28 mouse cellular contexts compared by ENCODE assay signal in genomic region chr7:28044524-28044923, GRCm38 (mm10). TPM values are rescaled to one million over a fixed set of nuclear protein-coding genes. Genes with fewer than 3 reads are reported as not detected.
DNase-seq lines count a peak whose midpoint lies in the region; ATAC-seq and TF ChIP-seq lines count a peak whose summit lies in the region.
"Had no signal": no experiment of that assay in that cellular context is flagged by ENCODE, and none has a peak within 500 bp of the region (broad histone marks: within the 10 kb centered on the region; RNA-seq: fewer than 3 reads in every experiment).

No protein-coding gene starts in this region.

- 0 out of 2 replicates have a peak overlapping the region, but pooled peaks have one; percentile 20 for H3K9ac ChIP-seq in heart, embryonic 12.5 days
- H3K9ac ChIP-seq: embryonic facial prominence, embryonic 13.5 days; embryonic facial prominence, embryonic 15.5 days; forebrain, embryonic 12.5 days had no signal

- WGBS in heart, embryonic 12.5 days: 85% methylated on average over 4 of the region's 4 CpGs

- no peak for ATAC-seq in heart, embryonic 12.5 days (ENCODE audit: insufficient number of reproducible peaks, low FRiP score)
- peak; percentile 75 for ATAC-seq in Patski
- ATAC-seq: activated CD4-positive, CD25-positive, alpha-beta regulatory T cell, adult 4 months; CD4-positive, CD25-positive, alpha-beta regulatory T cell, adult 4 months; forebrain, embryonic 14.5 days; forebrain, embryonic 16.5 days had no signal

- TF ChIP-seq CTCF in Patski (IDR thresholded peaks at IDR 0.05): no peak

- peaks cover 8% of the 10 kb centered on the region for H3K4me1 ChIP-seq in heart, embryonic 12.5 days (replicated peaks)

- in situ Hi-C loops in Patski (cut with MboI; ENCODE audit: low pct_unique_long_range_greater_than_20kb): no loop called here

- H3K4me2 ChIP-seq in heart, embryonic 12.5 days: no peak overlapping the region
- H3K4me2 ChIP-seq: embryonic facial prominence, embryonic 13.5 days; embryonic facial prominence, embryonic 15.5 days; forebrain, embryonic 12.5 days had no signal

- POLR2A ChIA-PET in Patski (lab: Charles Lee): interaction anchor here (0.8 kb wide), 1 partner anchor 14 kb away, joined by 5 read pairs; no protein-coding TSS in a partner anchor

- no peaks in the 10 kb centered on the region for H3K27me3 ChIP-seq in heart, embryonic 12.5 days (replicated peaks)
- H3K27me3 ChIP-seq in Patski: no peaks in the 10 kb centered on the region
- H3K27me3 ChIP-seq: CH12.LX; embryonic facial prominence, embryonic 13.5 days; embryonic facial prominence, embryonic 15.5 days; forebrain, embryonic 12.5 days had no signal

- H3K9me3 ChIP-seq in heart, embryonic 12.5 days (replicated peaks): no peaks in the 10 kb centered on the region
- H3K9me3 ChIP-seq: embryonic facial prominence, embryonic 13.5 days; embryonic facial prominence, embryonic 15.5 days; forebrain, embryonic 10.5 days; forebrain, embryonic 12.5 days; G1E had no signal

- H3K4me3 ChIP-seq in heart, embryonic 12.5 days: no peak overlapping the region
- H3K4me3 ChIP-seq: embryonic facial prominence, embryonic 13.5 days; embryonic facial prominence, embryonic 15.5 days; erythroblast, embryonic 14.5 days; forebrain, embryonic 10.5 days; forebrain, embryonic 12.5 days had no signal

- DNase-seq in adrenal gland, postnatal 14 days: peak; percentile 22
- DNase-seq in adrenal gland, postnatal 10 days: no peak
- no peak for DNase-seq in heart, adult 9 months (ENCODE audit: low spot score in 2 of 2)
- peak; percentile 72 for DNase-seq in Patski (ENCODE audit: low read depth, low spot score)
- no peak for DNase-seq in B cell, adult 2 months
- DNase-seq in right cerebral cortex, adult 18-20 months: no peak
- DNase-seq: adrenal gland, adult 8-10 months; adrenal gland, postnatal 36 days; cerebellum, adult 11 months; cerebellum, adult 18-20 months; cerebellum, adult 8-10 months; cerebellum, adult 9-11 months; cerebellum, postnatal 14 days; embryo, embryonic 11 days had no signal

- H3K27ac ChIP-seq in heart, embryonic 12.5 days (ENCODE audit: poor library complexity, severe bottlenecking): no peak overlapping the region
- H3K27ac ChIP-seq: embryonic facial prominence, embryonic 13.5 days; embryonic facial prominence, embryonic 15.5 days; forebrain, embryonic 10.5 days; forebrain, embryonic 12.5 days had no signal

- peaks cover 92% of the 10 kb centered on the region for H3K36me3 ChIP-seq in heart, embryonic 12.5 days

- CTCF ChIA-PET in Patski (lab: Charles Lee): no interaction called here

RNA-seq across cellular contexts. Expression of gene Psmc4, which starts 5.4 kb away (rescaled TPM):
- total RNA-seq in adrenal gland, postnatal 14 days (2021): 158 and 171 TPM in 2 replicates
- 100 to 1,000 TPM; 137 to 148 TPM for total RNA-seq in adrenal gland, postnatal 10 days (2021)
- 236 and 237 TPM in 2 replicates for polyA plus RNA-seq in heart, embryonic 12.5 days (2016; fragmentation: Nextera tagmentation; extraction: Ambion mirVana)
- 176 TPM for polyA plus RNA-seq in Patski (2021)

RNA-seq across cellular contexts. Expression of gene Fcgbp, which starts 26.5 kb away (rescaled TPM):
- total RNA-seq in adrenal gland, postnatal 14 days (2021): not detected in 2 replicates
- not detected for total RNA-seq in adrenal gland, postnatal 10 days (2021)
- not detected in 2 replicates for polyA plus RNA-seq in heart, embryonic 12.5 days (2016; fragmentation: Nextera tagmentation; extraction: Ambion mirVana)
- polyA plus RNA-seq in Patski (2021): 1.6 TPM
- total RNA-seq: adrenal gland, adult 18-20 months; adrenal gland, adult 8-10 months; adrenal gland, postnatal 36 days; CH12.LX; common myeloid progenitor, adult 5-6 weeks had no signal
- polyA plus RNA-seq: CD4-positive, CD25-positive, alpha-beta regulatory T cell, adult 4 months; erythroblast, embryonic 14.5 days; G1E had no signal

RNA-seq across cellular contexts. Expression of gene Zfp850, which starts 30.6 kb away (rescaled TPM):
- total RNA-seq in adrenal gland, postnatal 14 days (2021): 2.7 and 3.4 TPM in 2 replicates
- 1 to 10 TPM; 2.3 to 3.0 TPM for total RNA-seq in adrenal gland, postnatal 10 days (2021)
- 2.1 and 2.8 TPM in 2 replicates for polyA plus RNA-seq in heart, embryonic 12.5 days (2016; fragmentation: Nextera tagmentation; extraction: Ambion mirVana)
- polyA plus RNA-seq in Patski (2021): 3.0 TPM

Comparison
In these comparisons a context has a peak if more than half of its experiments do, and no peak if none do; other contexts are left out.
1. DNase-seq: peak in adrenal gland, postnatal 14 days (single experiment) and Patski (single experiment); none in adrenal gland, postnatal 10 days (single experiment), heart, adult 9 months (0 of 2), B cell, adult 2 months (0 of 2) and right cerebral cortex, adult 18-20 months (single experiment).